Mouse (Mus musculus): ENCODE measurements around the gene Zbtb8b. TPM values are rescaled to one million over a fixed set of nuclear protein-coding genes. Genes with fewer than 3 reads are reported as not detected.

Gene Zbtb8b
- polyA plus RNA-seq, 1 experiment from 2014 or later = 2.8 TPM

- H3K36me3 ChIP-seq (ENCODE audit: control insufficient read depth, insufficient read depth, low read length) = no peaks in the 10 kb centered on the region
- WGBS = under 1% methylated on average over 48 of the region's 68 CpGs
- H3K9ac ChIP-seq (ENCODE audit: low read depth, low read length) = peak overlapping the region; percentile 84
- no peaks in the 10 kb centered on the region; the same call in 1 of the 2 replicates for H3K27me3 ChIP-seq (ENCODE audit: control insufficient read depth, insufficient read depth, low read length)
- peak overlapping the region; percentile 60 for H3K4me2 ChIP-seq (replicated peaks; ENCODE audit: low read depth, low read length)
- no peaks in the 10 kb centered on the region for H3K9me3 ChIP-seq (ENCODE audit: control insufficient read depth, low read length)
- no peaks in the 10 kb centered on the region for H3K4me1 ChIP-seq (replicated peaks; ENCODE audit: control insufficient read depth, insufficient read depth, low read length)
- peak; percentile 59; the same call in 1 of the 2 replicates for ATAC-seq (ENCODE audit: low FRiP score)
- peak overlapping the region; percentile 65 for H3K4me3 ChIP-seq (ENCODE audit: low read depth, low read length)
- peak overlapping the region; percentile 79 for H3K27ac ChIP-seq (ENCODE audit: low read depth, low read length)
- peak; percentile 73 for DNase-seq (ENCODE audit: low spot score)
Observed at GRCm38 (mm10) chr4:129376961-129377545, 63.6 kb downstream of the Zbtb8b start.

- Histone ChIP-seq H3K27ac (ENCODE audit: low read depth, low read length) (no peak overlapping the region), H3K9ac (ENCODE audit: low read depth, low read length) (no peak overlapping the region), H3K4me2 (replicated peaks; ENCODE audit: low read depth, low read length) (no peak overlapping the region), H3K27me3 (ENCODE audit: control insufficient read depth, insufficient read depth, low read length) (no peaks in the 10 kb centered on the region; the same call in 1 of the 2 replicates), H3K4me1 (replicated peaks; ENCODE audit: control insufficient read depth, insufficient read depth, low read length) (no peaks in the 10 kb centered on the region), H3K36me3 (ENCODE audit: control insufficient read depth, insufficient read depth, low read length) (no peaks in the 10 kb centered on the region), H3K9me3 (ENCODE audit: control insufficient read depth, low read length) (no peaks in the 10 kb centered on the region), H3K4me3 (ENCODE audit: low read depth, low read length) (no peak overlapping the region; the same call in 1 of the 2 replicates)
- ATAC-seq (ENCODE audit: low FRiP score) (no peak), DNase-seq (ENCODE audit: low spot score) (no peak)
- WGBS = 79% methylated on average over 5 of the region's 5 CpGs
Observed at GRCm38 (mm10) chr4:129375821-129376220, 64.8 kb downstream of the Zbtb8b start.

Other genes with a start within 250 kb of the Zbtb8b start
- 3.2 and 3.6 TPM in 2 replicates for gene C77080, start 179.4 kb downstream of the Zbtb8b start, polyA plus RNA-seq (2014; fragmentation: Nextera tagmentation; extraction: Ambion mirVana)
- 0.56 and 0.99 TPM in 2 replicates for gene Sync, start 153.2 kb downstream of the Zbtb8b start, polyA plus RNA-seq (2014; fragmentation: Nextera tagmentation; extraction: Ambion mirVana)
- 505 and 518 TPM in 2 replicates for gene Rbbp4, start 105.5 kb downstream of the Zbtb8b start, polyA plus RNA-seq (2014; fragmentation: Nextera tagmentation; extraction: Ambion mirVana)
- gene Zbtb8os, start 105.2 kb downstream of the Zbtb8b start, polyA plus RNA-seq (2014; fragmentation: Nextera tagmentation; extraction: Ambion mirVana) = 42.7 and 45.2 TPM in 2 replicates
- 8.1 and 11.5 TPM in 2 replicates for gene Zbtb8a, start 62.7 kb downstream of the Zbtb8b start, polyA plus RNA-seq (2014; fragmentation: Nextera tagmentation; extraction: Ambion mirVana)
- 25.6 and 26.3 TPM in 2 replicates for gene Bsdc1, start 20.7 kb upstream of the Zbtb8b start, polyA plus RNA-seq (2014; fragmentation: Nextera tagmentation; extraction: Ambion mirVana)
- gene Tssk3, start 50.2 kb upstream of the Zbtb8b start, polyA plus RNA-seq (2014; fragmentation: Nextera tagmentation; extraction: Ambion mirVana) = not detected in 2 replicates
- not detected in 2 replicates for gene Fam229a, start 50.3 kb upstream of the Zbtb8b start, polyA plus RNA-seq (2014; fragmentation: Nextera tagmentation; extraction: Ambion mirVana)
- 1,707 and 1,864 TPM in 2 replicates for gene Marcksl1, start 72.7 kb upstream of the Zbtb8b start, polyA plus RNA-seq (2014; fragmentation: Nextera tagmentation; extraction: Ambion mirVana)
- 206 and 220 TPM in 2 replicates for gene Hdac1, start 101.9 kb upstream of the Zbtb8b start, polyA plus RNA-seq (2014; fragmentation: Nextera tagmentation; extraction: Ambion mirVana)
- gene Lck, start 132.8 kb upstream of the Zbtb8b start, polyA plus RNA-seq (2014; fragmentation: Nextera tagmentation; extraction: Ambion mirVana) = 5.6 and 5.8 TPM in 2 replicates
- gene Fam167b, start 137.7 kb upstream of the Zbtb8b start, polyA plus RNA-seq (2014; fragmentation: Nextera tagmentation; extraction: Ambion mirVana) = 1.0 and 1.6 TPM in 2 replicates
- 274 TPM in 2 replicates for gene Eif3i, start 159.8 kb upstream of the Zbtb8b start, polyA plus RNA-seq (2014; fragmentation: Nextera tagmentation; extraction: Ambion mirVana)
- 177 and 195 TPM in 2 replicates for gene Tmem234, start 159.8 kb upstream of the Zbtb8b start, polyA plus RNA-seq (2014; fragmentation: Nextera tagmentation; extraction: Ambion mirVana)
- gene Dcdc2b, start 173.4 kb upstream of the Zbtb8b start, polyA plus RNA-seq (2014; fragmentation: Nextera tagmentation; extraction: Ambion mirVana) = 1.6 and 2.7 TPM in 2 replicates
- gene Iqcc, start 178.2 kb upstream of the Zbtb8b start, polyA plus RNA-seq (2014; fragmentation: Nextera tagmentation; extraction: Ambion mirVana) = 25.3 and 25.7 TPM in 2 replicates
- 77.7 and 79.6 TPM in 2 replicates for gene Ccdc28b, start 183.1 kb upstream of the Zbtb8b start, polyA plus RNA-seq (2014; fragmentation: Nextera tagmentation; extraction: Ambion mirVana)
- gene Txlna, start 200.2 kb upstream of the Zbtb8b start, polyA plus RNA-seq (2014; fragmentation: Nextera tagmentation; extraction: Ambion mirVana) = 96.3 and 101 TPM in 2 replicates
- 13.9 and 15.2 TPM in 2 replicates for gene Kpna6, start 231.9 kb upstream of the Zbtb8b start, polyA plus RNA-seq (2014; fragmentation: Nextera tagmentation; extraction: Ambion mirVana)

Measured in hindbrain, embryonic 11.5 days (tissue).